Mouse (Mus musculus) heart, postnatal 36 days (tissue): ENCODE data around the gene Shcbp1l. TPM values are rescaled to one million over a fixed set of nuclear protein-coding genes. Genes with fewer than 3 reads are reported as not detected.
A peak's percentile ranks its signal among the peaks of the same experiment; 100 is the strongest.
"Not testable (repeated sequence)": the region's sequence is repeated elsewhere in the genome, so short reads cannot be mapped to it uniquely, and the experiment has no call there.

Source experiments
- DNase-seq, 2 experiments: peaks; one replicate each; pipeline ENCODE4 v3.0.0; 2021 to 2022
- intact Hi-C: fragments of 180-260 bp; cut with DNase I; formaldehyde crosslinking; loops from one replicate; pipeline ENCODE4 v1.15.1; 2025
- total RNA-seq, 2 experiments: library from RNA; stranded (reverse); gene quantifications; 2 replicates each; pipeline ENCODE4 v1.2.3; 2021

Shcbp1l gene
- not detected for total RNA-seq

DNA sequence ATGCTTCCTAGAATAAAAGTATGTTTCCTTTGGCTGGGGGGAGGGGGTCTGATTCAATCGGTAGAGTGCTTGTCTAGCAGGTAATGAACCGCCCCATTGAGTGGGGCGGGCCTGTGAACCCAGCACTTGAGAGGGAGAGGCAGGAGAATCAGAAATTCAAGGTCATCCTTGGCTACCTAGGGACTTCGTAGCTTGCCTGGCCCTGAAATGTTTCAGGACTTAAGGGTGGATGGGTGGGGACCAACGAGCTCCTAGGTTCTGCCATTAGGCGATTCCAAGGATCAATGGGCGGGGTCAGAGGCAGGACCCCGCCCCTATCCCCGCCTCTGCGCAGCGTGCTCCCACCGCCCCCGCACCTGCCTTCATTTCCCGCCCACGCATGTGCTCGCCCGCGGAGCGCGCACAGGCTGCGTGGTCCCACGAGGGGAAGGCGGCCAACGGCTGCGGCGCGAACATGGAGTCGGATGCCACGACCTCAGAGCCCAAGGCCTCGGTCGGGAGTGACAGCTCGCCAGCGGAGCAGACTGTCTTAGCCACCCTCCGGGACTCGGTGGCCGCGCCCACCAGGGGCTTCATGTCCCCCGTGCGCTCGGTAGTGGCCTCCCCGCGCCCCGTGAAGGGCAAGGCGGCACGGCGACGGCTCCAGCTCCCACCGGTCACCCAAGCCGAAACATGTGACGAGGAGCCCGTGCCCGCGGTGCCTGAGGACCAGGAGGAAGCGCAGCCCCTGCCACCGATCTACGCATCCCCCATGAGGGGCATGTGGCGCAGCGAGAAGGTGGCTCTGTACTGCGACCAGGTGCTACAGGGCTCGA is at the start of gene Shcbp1l:
Gene Shcbp1l (plus strand): TSS at position 393 of the 815 bp plus-strand sequence.
- intact Hi-C loops = no loop called here
- peak; percentile 47 to 57 for DNase-seq

DNA sequence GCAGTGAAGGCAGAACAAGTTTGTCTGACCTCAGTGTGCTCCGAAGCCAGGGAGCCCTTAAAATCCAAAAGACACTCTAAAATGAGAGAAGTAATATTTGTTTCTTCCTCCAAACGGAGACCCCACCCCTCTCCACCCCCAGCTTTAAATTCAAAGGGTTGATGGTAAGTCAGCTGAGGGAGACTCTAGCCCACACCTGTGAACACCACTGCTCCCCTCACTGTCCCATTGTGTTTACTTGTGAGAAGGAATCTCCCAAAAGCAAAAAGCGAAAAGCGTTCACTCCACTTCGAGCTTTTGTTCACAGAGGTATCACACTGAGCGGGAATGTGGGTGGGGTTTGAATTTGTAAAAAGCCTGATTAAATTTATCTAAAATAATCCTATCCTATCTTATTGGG is 48.5 kb upstream of the Shcbp1l start:
- intact Hi-C loops = loop anchor here (10.0 kb wide), 1 partner anchor 582 kb away; no protein-coding TSS in a partner anchor
- no peak for DNase-seq

DNA sequence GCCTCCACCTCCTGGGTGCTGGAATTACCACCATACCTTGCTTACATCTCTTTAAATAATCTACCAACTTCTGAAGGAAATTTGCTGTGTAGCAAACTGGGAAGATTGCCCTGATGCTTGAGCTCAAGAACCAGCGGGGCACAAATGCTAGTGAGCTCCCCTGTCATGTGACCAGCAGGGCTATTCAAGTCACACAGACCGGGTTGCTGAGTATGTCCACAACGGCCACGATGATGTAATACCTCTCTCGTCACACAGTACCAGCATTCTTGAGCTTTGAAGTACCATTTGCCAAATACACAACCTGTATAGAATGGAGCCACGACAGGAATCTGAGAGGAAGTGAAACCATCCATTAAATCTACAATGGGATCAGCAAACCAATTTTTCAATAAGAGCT is 46.4 kb upstream of the Shcbp1l start:
- intact Hi-C loops = loop anchor here (10.0 kb wide), 1 partner anchor 584 kb away; no protein-coding TSS in a partner anchor
- no peak for DNase-seq

DNA sequence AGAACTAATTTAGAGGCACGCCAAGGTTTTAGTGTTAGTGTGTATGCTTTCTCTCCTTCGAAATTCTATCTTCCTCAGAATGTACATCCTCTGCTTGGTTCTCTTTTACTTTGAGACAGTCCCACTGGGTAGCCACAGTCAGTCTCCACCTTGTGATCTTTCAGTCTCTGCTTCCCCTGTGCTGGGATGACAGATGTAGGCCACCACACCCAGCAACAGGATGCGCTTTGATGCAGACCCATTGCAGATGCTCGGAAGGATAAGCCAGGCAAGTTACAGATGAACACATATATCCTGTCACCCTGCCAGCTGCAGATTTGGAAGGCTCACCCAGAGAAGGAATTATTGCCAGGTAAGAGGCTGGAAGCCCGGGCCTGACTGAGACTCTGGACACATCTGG is 45.1 kb upstream of the Shcbp1l start:
- intact Hi-C loops = loop anchor here (2.0 to 10.0 kb wide), 4 partner anchors 23 to 585 kb away; partner anchors contain the start of gene Smg7
- no peak for DNase-seq

DNA sequence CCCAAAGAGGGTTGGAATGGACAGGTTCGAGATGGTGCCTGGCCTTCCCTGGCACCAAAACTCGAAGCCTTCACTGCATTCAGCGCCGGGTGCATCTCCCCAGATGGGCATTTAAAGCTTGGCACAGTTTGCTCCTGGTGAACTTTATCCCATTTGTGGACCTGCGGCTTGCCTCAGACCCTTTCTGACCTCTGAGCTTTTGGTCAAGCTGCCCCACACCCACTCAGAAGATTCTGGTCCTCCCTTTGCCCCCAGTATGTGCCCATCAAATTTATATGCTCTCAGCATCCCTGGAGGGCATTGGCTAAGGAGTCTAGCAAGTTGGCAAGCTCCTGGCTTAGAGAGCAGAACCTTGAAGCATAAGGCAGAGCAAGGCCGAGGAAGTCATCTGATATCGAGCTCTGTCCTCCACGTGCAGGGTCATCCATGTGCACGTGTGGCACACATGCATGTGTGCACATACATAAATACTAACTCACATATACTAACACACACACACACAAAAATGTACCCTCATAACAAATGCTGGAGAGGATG is 44.1 kb upstream of the Shcbp1l start:
- DNase-seq = no peak
- intact Hi-C loops = loop anchor here (2.0 to 10.0 kb wide), 3 partner anchors 24 to 476 kb away; partner anchors contain the start of gene Smg7

DNA sequence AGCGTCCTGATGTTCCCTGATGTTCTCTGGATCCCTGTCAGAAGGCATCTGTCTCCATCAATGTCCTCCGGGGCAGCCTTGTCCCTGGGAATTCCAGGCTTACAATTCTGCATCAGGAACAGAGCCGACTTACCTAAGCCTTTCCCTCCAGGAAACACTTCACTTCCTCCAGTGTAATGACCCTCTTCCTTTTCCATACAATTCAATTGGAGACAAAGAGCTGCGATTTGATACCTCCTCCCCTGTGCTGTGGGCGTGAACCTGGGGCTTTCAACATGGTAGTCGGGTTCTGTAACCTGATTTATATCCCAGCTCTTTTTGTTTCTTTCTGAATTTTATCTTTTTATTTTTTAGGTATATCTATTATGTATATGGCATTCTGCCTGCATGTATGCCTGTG is 39.9 kb upstream of the Shcbp1l start:
- intact Hi-C loops = loop anchor here (2.0 to 10.0 kb wide), 5 partner anchors 16 to 480 kb away; partner anchors contain the start of gene Smg7
- DNase-seq = no peak

DNA sequence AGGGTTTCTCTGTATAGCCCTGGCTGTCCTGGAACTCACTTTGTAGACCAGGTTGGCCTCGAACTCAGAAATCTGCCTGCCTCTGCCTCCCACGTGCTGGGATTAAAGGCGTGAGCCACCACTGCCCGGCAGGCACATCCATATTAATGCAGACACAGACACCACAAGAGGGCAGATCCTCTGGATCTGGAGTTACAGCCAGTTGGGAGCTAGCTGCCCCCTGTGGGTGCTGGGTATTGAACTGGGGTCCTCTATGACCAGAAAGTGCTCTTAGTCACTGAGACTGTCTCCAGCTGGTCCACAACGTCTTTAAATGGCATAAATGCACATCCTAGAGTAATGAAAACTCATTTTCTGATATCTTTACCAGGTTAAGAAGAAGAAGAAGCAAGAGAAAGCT is 39.3 kb upstream of the Shcbp1l start:
- not testable (repeated sequence) for DNase-seq
- intact Hi-C loops = loop anchor here (1.0 to 10.0 kb wide), 7 partner anchors 17 to 481 kb away; partner anchors contain the start of genes Lamc1 and Smg7

DNA sequence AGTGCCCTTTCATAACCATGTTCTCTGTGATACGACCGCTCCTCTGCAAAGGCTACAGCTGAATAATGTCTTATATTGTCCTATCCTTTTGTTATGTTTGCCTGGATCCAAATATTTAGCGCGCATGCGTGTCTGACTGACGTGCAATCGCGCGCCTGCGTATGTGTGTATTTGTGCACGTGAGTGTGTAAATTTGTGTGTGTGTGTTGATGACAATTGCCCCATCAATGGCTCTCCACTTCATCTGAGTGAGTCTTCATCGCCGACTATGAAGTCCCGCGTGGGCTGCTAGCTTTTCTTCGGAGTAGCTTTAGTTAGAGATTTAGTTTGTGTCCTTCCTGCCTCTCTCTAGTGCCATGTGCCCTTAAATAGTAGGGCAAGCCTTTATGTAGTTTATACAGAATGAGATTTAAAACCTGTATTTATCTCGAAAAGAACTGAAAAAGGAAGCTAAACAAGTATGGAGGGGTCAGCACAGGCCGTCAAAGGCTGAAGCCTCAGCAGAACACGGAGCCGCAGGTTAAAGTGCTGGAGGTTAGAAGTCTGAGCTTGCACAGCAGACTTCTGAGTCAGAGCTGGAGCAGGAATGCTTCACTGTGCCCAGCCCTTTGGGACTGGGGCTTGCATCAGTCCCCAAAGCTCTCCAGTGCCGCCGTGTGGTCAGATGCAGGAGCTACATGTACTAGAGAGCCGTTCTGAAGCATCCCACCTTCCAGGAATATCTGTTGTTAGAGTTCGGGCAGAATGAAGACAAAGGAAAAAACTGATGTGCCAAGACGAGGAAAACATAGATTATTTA is 38.5 kb upstream of the Shcbp1l start:
- peak; percentile 83 to 85 for DNase-seq
- intact Hi-C loops = loop anchor here (1.0 to 10.0 kb wide), 7 partner anchors 36 to 482 kb away; partner anchors contain the start of genes Lamc1 and Smg7

DNA sequence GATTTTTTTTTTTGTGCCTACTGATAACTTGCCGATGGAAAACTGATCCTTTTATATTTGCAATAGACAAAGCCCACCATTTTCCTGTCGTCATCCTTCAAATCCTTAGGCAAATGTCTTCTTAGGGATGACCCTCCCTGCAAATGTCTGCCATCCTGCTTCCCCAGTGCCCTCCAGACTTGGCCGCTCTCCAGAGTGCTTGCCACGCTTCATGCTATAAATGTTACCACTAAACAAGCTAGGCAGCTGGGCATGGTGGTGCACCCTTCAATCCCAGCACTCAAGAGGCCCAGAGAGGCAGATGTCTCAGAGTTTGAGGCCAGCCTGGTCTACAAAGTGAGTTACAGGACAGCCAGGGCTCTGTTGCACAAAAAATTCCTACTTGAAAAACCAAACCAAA is 29.3 kb upstream of the Shcbp1l start:
- DNase-seq, intact Hi-C loops: not testable (repeated sequence)

DNA sequence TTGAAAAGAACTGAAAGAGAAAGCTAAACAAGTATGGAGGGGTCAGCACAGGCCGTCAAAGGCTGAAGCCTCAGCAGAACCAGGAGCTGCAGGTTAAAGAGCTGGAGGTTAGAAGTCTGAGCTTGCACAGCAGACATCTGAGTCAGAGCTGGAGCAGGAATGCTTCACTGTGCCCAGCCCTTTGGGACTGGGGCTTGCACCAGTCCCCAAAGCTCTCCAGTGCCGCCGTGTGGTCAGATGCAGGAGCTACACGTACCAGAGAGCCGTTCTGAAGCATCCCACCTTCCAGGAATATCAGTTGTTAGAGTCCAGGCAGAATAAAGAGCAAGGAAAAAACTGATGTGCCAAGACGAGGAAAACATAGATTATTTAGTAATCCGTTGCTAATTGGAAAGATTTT is 23.2 kb upstream of the Shcbp1l start:
- DNase-seq = peak; percentile 60 to 74
- intact Hi-C loops = no loop called here

DNA sequence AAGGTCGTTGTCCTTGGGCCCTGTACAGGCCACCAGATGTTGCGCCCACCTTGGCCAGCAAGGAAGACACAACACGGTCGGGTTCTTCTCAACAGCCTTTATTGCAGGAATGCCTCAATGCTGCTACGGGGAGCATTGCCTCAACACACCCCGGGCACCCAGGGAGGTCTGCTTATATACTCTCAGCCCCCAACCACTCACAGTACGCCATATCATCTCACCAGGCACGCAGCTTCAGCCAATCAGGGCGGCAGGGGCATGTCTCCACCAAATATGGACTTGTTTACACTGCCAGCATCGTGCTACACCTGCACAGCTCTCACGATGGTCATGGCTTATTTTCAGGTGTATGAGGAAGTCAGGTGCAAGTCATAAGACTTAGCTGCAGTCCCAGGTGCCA is 17.3 kb upstream of the Shcbp1l start:
- DNase-seq = not testable (repeated sequence)
- intact Hi-C loops = loop anchor here (1.0 kb wide), 1 partner anchor 10 kb away; no protein-coding TSS in a partner anchor

DNA sequence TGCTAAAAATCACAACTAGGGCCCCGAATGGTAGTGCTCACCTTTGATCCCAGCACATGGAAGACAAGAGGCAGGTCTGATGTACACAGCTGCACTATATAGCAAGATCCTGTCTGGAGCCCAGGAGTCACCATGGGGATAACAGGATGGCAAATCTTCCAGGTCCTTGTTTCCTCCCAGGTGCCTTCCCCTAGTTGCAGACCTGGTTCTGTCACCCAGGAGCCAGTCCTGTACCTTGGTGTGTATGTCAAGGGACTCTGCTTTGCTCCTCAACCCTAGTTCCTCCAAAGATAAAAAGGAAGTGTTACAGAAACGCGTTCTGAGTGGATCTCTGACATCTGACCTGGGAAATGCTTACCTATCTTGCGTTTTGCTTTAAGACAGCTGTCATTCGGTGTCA is 16.7 kb upstream of the Shcbp1l start:
- intact Hi-C loops = loop anchor here (1.0 kb wide), 1 partner anchor 11 kb away; no protein-coding TSS in a partner anchor

DNA sequence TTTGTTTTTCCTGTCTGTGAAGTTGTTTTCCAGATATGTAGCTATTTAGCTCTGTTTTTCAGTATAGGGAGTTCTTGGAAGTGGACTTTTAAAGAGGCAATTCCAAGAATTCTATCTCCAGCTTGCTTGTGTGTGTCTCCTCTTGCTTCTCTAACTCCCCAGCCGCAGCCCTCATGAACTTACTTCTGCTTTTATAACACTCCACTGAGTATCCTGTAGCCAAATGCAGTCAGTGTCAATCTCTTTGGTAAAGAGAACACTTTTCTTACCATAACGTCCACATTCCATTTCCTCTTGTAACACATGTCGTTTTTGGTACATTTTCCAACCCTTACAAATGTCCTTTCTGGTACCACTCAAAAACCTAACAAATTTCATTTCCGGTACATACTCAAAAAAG is 14.0 kb upstream of the Shcbp1l start:
- intact Hi-C loops = not testable (repeated sequence)

More for the DNA sequence above, 16.7 kb upstream of the Shcbp1l start:
- DNase-seq = not testable (repeated sequence)

DNA sequence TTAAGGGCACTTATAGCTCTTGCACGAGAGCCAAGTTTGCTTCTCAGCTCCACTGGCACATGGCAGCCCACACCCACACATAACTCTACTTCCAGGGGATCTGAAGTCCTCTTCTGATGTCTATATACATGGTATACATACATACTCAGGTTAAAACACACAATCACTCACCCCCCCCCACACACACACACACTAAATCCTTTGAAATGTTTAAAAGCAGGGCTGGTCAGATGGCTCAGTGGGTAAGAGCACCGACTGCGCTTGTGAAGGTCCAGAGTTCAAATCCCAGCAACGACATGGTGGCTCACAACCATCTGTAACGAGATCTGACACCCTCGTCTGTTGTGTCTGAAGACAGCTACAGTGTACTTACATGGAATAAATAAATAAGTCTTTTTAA is 13.2 kb upstream of the Shcbp1l start:
- DNase-seq = no peak
- intact Hi-C loops = no loop called here

More for the DNA sequence above, 14.0 kb upstream of the Shcbp1l start:
- not testable (repeated sequence) for DNase-seq

DNA sequence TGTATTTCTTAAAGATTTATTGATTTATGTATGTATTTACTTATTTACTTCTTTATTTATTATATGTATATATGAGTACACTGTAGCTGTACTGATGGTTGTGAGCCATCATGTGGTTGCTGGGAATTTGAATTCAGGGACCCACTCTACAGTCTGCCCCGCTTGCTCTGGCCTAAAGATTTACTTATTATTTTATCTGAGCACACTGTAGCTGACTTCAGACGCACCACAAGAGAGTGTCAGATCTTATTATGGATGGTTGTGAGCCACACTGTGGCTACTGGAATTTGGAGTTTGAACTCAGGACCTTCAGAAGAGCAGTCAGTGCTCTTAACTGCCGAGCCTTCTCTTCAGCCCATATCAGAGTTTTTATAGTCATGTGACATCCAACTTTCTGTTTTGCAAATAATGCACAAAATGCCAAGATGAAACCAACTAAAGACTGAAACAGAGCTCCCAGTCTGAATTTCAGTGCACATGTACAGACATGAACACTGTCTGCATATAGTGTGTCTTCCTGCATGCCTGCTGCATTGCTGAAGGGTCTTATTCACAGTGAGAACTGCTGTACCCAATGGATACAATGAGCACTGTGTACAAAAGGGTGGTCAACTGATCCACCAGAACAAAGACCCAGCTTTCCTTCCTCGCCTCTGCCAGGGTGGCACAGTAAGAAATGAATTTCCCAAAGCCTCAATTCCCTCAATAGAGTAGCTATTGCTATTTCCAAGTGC is 12.1 kb upstream of the Shcbp1l start:
- intact Hi-C loops, DNase-seq: not testable (repeated sequence)

DNA sequence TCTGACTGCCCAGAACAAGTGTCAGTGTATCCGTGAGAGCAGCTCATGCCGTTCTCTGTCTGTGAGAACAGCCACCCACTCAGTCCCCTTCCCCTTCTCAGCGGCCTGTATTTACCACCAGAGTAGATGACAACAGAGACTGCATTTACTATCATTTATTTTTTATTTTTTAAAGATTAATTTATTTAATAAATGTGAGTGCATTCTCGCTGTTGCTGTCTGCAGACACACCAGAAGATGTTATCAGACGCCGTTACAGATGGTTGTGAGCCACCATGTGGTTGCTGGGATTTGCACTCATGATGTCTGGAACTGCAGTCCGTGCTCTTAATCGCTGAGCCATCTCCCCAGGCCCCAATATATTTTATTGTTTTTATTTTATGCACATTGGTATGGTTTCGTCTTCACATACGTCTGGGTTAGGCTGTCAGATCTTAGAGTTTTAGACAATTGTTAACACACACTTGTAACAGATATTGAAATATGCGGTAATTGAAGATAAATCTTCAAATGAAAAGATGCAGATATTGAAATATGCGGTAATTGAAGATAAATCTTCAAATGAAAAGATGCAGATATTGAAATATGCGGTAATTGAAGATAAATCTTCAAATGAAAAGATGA is 11.5 kb upstream of the Shcbp1l start:
- intact Hi-C loops = not testable (repeated sequence)

DNA sequence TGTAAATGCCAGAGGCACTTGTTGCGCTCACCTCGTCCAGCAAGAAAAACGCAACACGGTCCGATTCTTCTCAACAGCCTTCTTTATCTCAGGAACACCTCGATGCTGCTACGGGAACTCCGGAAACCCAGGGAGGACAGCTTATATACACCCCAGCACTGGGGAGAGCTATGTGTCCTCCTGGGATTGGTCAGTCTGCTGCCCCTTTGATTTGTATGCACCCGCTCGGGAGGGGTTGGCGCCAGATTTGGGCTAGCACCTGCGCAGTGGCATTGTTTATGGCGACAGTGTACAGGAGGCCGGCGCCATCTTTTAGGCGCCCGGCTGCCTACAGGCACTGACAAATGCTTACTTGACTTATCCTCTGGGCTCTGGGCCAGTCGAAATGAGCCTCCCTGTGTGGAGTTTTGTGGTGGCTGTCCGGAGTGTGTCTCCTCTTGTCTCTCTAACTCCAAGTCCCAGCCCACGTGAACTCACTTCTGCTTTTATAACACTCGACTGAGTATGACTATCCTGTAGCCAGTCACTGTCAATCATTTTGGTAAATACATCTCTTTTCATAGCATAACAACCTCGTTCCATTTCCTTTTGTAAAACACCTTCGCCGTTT is 10.7 kb upstream of the Shcbp1l start:
- intact Hi-C loops = not testable (repeated sequence)
- peak; percentile 77 to 81 for DNase-seq

More for the DNA sequence above, 11.5 kb upstream of the Shcbp1l start:
- DNase-seq = peak in 1 of 2 experiments; percentile 24

DNA sequence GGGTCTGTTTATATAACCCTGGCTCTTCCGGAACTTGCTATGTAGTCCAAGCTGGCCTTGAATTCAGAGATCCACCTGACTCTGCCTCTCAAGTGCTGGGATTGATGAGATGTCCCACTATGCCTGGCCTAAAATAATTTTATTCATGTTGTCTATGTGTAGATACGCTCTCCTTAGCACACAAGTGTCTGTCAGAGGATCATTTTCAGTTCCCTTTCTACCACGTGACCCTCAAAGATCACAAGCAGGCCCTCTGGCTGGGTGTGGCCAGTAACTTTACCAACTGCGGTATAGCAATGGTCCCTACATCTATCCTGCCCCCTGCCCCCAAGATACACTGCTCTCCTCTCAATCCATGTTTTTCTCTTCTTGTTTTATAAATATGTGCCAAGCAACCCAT is 10.0 kb upstream of the Shcbp1l start:
- intact Hi-C loops = no loop called here
- peak; percentile 54 to 63 for DNase-seq

DNA sequence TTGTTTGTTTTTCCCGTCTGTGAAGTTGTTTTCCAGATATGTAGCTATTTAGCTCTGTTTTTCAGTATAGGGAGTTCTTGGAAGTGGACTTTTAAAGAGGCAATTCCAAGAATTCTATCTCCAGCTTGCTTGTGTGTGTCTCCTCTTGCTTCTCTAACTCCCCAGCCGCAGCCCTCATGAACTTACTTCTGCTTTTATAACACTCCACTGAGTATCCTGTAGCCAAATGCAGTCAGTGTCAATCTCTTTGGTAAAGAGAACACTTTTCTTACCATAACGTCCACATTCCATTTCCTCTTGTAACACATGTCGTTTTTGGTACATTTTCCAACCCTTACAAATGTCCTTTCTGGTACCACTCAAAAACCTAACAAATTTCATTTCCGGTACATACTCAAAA is 9.2 kb upstream of the Shcbp1l start:
- DNase-seq, intact Hi-C loops: not testable (repeated sequence)
